Mouse (Mus musculus): Measurements from ENCODE around the gene C87414.
"Not testable (repeated sequence)": the region's sequence is repeated elsewhere in the genome, so short reads cannot be mapped to it uniquely, and the experiment has no call there.

The C87414 gene

DNA sequence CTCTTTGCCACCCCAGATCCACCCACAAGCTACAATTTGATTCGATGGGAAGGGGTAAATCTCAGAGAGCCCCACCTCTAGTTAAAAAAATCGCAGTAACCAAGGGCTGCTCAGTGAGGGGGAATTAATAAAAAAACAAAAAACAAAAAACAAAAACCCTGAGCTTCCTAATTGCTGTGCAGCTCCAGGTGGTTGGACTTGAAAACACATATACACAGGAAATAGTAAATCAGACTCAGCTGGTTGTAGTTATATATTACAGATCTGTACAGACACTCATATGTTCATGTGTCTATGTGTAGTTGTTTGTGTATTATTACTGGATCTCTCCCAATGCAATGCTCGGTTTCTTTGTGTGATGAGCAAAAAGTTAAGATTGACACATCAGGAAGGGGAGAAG lies at the start of gene C87414:
Gene C87414 (minus strand): TSS at position 101 of the 400 bp plus-strand sequence.
- DNase-seq (ENCODE audit: low spot score in 2 of 2): not testable (repeated sequence)

DNA sequence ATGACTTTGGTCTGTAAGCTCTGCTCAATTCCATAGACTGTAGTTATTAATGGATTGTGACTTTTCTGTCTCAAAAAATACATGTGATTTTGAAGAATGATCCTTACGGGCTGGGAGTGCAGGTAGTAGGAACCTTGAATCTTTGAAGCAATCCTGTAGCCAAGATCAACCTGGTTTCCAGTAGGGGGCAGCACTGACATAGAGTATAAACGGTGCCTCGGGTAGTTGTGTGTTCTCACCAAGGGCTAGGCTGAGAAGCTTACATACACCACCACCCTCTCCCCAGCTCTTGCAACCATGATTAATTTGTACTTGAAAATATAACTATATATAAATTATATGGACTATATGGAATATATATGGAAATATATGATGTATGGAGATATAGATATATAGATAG lies 13.3 kb upstream of the C87414 start:
- DNase-seq (ENCODE audit: low spot score in 2 of 2): not testable (repeated sequence)
